Mouse (Mus musculus) forebrain, embryonic 12.5 days (tissue): ENCODE results near the gene Zcchc9. TPM values are rescaled to one million over a fixed set of nuclear protein-coding genes. Genes with fewer than 3 reads are reported as not detected.
A peak's percentile ranks its signal among the peaks of the same experiment; 100 is the strongest.
"Not testable (repeated sequence)": the region's sequence is repeated elsewhere in the genome, so short reads cannot be mapped to it uniquely, and the experiment has no call there.

ENCODE experiments used
- ATAC-seq: fragments of 200-750 bp; cut with Nextera tagmentation; 2 replicates; pipeline ENCODE4 v1.8.0; 2017; ENCODE audit warnings: moderate TSS enrichment; ENCODE audit not compliant: low FRiP score
- H3K27ac ChIP-seq: fragments of 300-500 bp; sonication (generic); 2 replicates; pipeline ENCODE4 v1.5.1; 2016; ENCODE audit warnings: mild to moderate bottlenecking
- H3K27me3 ChIP-seq: fragments of 300-500 bp; sonication (generic); 2 replicates; pipeline ENCODE4 v1.6.1; 2016; ENCODE audit warnings: mild to moderate bottlenecking
- H3K36me3 ChIP-seq: fragments of 300-500 bp; sonication (generic); replicated peaks from 2 replicates; pipeline ENCODE4 v1.6.1; 2016; ENCODE audit warnings: mild to moderate bottlenecking
- H3K4me1 ChIP-seq: fragments of 300-500 bp; sonication (generic); 2 replicates; pipeline ENCODE4 v1.6.1; 2016
- H3K4me2 ChIP-seq: fragments of 300-500 bp; sonication (generic); 2 replicates; pipeline ENCODE4 v1.6.1; 2016; ENCODE audit warnings: mild to moderate bottlenecking, moderate library complexity
- H3K4me3 ChIP-seq: fragments of 300-500 bp; sonication (generic); replicated peaks from 2 replicates; pipeline ENCODE4 v1.5.1; 2016; ENCODE audit warnings: mild to moderate bottlenecking
- H3K9ac ChIP-seq: fragments of 300-500 bp; sonication (generic); 2 replicates; pipeline ENCODE4 v1.6.1; 2016; ENCODE audit warnings: mild to moderate bottlenecking
- H3K9me3 ChIP-seq: fragments of 300-500 bp; sonication (generic); 2 replicates; pipeline ENCODE4 v1.6.1; 2016
- WGBS: fragments of 180-500 bp; shearing (Covaris S2); methylation state at CpG from one replicate; pipeline ENCODE4 v1.1.7; 2016; 5-methylcytosine and 5-hydroxymethylcytosine counted together
- polyA plus RNA-seq: library from polyadenylated mRNA; unstranded; fragments of >200 nt; fragmentation: Nextera tagmentation; extraction: Ambion mirVana; gene quantifications from 2 replicates; pipeline ENCODE4 v1.2.1, GENCODE M21; 2016

Gene Zcchc9
- polyA plus RNA-seq, 1 experiment from 2014 or later, result 28.8 TPM

DNA sequence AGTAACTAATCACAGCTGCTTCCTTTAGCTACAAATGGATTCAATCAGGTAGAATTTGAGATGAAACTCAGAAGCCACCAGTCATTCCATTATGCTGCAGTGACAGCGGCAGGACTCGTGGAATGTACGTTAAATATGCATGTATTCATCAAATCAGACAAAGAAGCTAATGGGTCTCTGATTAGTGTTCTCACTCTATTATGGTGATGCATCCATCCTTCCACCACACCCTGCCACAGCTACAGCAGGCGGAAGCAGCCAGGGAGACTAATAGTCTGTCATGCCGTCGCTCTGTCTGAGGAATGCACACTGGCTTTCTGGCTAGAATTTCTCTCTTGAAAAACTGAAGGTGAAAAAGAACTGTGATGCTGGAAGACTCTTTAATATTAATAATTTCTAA is 11.5 kb downstream of the Zcchc9 start:
- H3K27ac ChIP-seq, result no peak overlapping the region
- H3K27me3 ChIP-seq, result no peaks in the 10 kb centered on the region
- no peak overlapping the region for H3K9ac ChIP-seq
- H3K9me3 ChIP-seq, result no peaks in the 10 kb centered on the region
- 75% methylated on average over 6 of the region's 6 CpGs for WGBS
- H3K36me3 ChIP-seq, result peaks cover 70% of the 10 kb centered on the region
- peak; percentile 49; the same call in 1 of the 2 replicates for ATAC-seq
- no peaks in the 10 kb centered on the region for H3K4me1 ChIP-seq
- no peak overlapping the region for H3K4me2 ChIP-seq
- H3K4me3 ChIP-seq, result no peak overlapping the region

DNA sequence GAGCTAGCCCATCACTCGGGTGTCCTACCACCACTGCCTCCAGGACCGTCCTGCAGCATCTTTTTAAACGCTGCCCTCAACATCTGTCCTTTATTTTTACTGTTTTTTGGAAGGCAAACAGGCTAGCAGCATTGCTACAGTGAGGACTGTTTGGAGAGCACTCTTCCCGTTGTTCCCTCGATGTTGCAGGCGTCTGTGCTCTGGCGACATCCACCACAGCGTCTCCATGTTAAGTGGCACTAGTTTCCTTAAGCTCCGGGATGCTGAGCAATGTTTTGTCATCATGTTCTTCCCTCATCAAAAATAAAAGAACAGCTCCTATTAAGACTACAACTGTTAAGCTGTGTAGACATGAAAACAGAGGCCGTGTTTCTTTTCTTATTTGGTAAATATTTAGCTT is 11.9 kb downstream of the Zcchc9 start:
- Histone ChIP-seq H3K9me3 (no peaks in the 10 kb centered on the region), H3K27ac (no peak overlapping the region), H3K27me3 (no peaks in the 10 kb centered on the region), H3K4me2 (no peak overlapping the region), H3K4me3 (no peak overlapping the region), H3K4me1 (no peaks in the 10 kb centered on the region), H3K9ac (no peak overlapping the region), H3K36me3 (peaks cover 66% of the 10 kb centered on the region)
- no peak for ATAC-seq
- 90% methylated on average over 10 of the region's 10 CpGs for WGBS

DNA sequence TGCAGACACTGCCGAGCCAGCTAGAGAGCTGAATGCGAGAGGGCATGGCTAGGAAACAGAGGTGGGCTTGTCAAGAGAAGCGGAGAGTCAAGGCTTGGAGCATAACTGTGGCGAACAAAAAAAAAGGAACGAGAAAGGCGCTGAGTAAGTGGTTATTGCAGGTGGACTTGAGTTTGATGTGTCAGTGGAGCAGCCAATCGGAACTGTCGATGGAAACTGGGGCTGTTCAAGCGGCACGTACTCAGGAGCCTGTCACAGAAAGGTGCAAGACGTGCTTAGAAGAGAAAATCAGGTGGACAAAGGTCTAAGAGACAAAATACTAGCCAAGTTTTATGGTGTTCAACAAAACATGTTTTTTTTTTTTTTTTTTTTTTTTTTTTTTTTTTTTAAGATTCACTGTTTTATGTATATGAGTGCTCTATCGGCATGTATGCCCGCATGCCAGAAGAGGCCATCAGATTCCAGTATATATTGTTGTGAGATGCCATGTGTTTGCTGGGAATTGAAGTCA is 12.5 kb downstream of the Zcchc9 start:
- no peaks in the 10 kb centered on the region for H3K9me3 ChIP-seq
- no peak overlapping the region for H3K9ac ChIP-seq
- no peak overlapping the region for H3K4me2 ChIP-seq
- no peaks in the 10 kb centered on the region for H3K4me1 ChIP-seq
- H3K27me3 ChIP-seq, result no peaks in the 10 kb centered on the region
- H3K4me3 ChIP-seq, result no peak overlapping the region
- H3K36me3 ChIP-seq, result peaks cover 60% of the 10 kb centered on the region
- H3K27ac ChIP-seq, result no peak overlapping the region
- ATAC-seq, result no peak
- WGBS, result 97% methylated on average over 13 of the region's 13 CpGs

DNA sequence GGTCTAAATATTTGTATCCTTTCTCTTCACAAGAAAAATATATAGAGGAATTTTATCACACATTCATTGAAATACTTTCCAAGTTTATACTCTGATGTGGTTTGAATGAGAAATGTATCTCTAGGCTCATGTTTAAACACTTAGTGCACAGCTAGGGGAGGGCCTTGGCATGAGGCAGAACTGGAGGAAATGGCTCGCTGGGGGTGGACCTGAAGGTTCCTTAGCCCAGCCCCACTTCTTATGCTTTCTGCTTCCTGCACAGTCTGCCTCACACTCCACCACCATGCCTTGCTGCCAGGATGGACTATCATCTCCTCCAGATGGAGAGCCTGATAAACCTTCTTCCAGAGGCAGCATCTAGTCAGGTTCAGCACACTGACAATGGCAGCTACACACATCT is 15.5 kb downstream of the Zcchc9 start:
- no peak overlapping the region for H3K4me3 ChIP-seq
- H3K9ac ChIP-seq, result no peak overlapping the region
- no peak overlapping the region for H3K27ac ChIP-seq
- no peaks in the 10 kb centered on the region for H3K9me3 ChIP-seq
- 81% methylated on average over 1 of the region's 1 CpGs for WGBS
- no peaks in the 10 kb centered on the region for H3K4me1 ChIP-seq
- no peak for ATAC-seq
- no peak overlapping the region for H3K4me2 ChIP-seq
- H3K36me3 ChIP-seq, result peaks cover 31% of the 10 kb centered on the region
- H3K27me3 ChIP-seq, result no peaks in the 10 kb centered on the region

DNA sequence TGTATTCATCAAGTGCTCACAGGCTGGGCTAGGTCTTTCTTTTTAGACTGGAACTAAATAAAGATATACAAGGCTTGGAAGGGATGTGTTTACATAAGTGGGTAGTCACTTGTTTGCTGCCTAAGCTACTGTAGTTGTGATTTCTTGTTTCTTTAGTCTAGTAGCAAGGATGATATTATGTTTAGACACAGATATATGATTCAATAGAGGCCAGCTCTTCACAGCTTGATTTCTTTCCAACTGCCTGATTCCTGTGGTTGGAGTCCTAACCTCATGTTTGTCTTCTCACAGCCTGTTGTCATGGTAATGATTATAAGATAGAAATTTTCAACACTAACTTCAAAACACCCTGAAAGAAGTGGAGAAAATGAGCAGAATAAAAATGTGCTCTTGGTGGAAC is 27.6 kb downstream of the Zcchc9 start:
- no peak overlapping the region for H3K4me3 ChIP-seq

DNA sequence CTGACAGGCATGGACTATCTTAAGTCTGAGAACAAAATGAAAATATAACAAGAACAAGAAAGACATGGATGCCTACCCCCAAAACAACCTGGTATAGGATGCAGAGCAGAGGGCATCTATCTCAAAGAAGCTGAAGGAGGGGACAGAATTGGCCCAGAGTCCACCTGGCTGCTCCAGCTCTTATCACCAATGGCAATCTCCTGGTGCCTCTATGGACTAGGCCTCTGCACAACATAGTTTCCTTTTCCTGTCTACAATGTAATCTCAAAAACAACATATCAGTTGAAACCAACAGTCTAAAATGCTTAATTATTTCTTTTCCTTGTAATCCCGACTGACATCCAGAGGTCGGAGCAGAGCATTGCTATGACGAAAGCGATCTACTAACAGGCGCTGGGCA is 29.4 kb downstream of the Zcchc9 start:
- Histone ChIP-seq H3K27me3 (no peaks in the 10 kb centered on the region), H3K36me3 (no peaks in the 10 kb centered on the region), H3K4me1 (no peaks in the 10 kb centered on the region), H3K4me3 (no peak overlapping the region), H3K9me3 (no peaks in the 10 kb centered on the region), H3K4me2 (no peak overlapping the region), H3K9ac (no peak overlapping the region), H3K27ac (no peak overlapping the region)
- 92% methylated on average over 5 of the region's 5 CpGs for WGBS
- no peak for ATAC-seq

More for the DNA sequence above, 27.6 kb downstream of the Zcchc9 start:
- Histone ChIP-seq H3K9me3 (no peaks in the 10 kb centered on the region), H3K36me3 (no peaks in the 10 kb centered on the region), H3K4me1 (no peaks in the 10 kb centered on the region), H3K27me3 (no peaks in the 10 kb centered on the region), H3K9ac (no peak overlapping the region), H3K4me2 (no peak overlapping the region), H3K27ac (no peak overlapping the region)
- ATAC-seq, result no peak

DNA sequence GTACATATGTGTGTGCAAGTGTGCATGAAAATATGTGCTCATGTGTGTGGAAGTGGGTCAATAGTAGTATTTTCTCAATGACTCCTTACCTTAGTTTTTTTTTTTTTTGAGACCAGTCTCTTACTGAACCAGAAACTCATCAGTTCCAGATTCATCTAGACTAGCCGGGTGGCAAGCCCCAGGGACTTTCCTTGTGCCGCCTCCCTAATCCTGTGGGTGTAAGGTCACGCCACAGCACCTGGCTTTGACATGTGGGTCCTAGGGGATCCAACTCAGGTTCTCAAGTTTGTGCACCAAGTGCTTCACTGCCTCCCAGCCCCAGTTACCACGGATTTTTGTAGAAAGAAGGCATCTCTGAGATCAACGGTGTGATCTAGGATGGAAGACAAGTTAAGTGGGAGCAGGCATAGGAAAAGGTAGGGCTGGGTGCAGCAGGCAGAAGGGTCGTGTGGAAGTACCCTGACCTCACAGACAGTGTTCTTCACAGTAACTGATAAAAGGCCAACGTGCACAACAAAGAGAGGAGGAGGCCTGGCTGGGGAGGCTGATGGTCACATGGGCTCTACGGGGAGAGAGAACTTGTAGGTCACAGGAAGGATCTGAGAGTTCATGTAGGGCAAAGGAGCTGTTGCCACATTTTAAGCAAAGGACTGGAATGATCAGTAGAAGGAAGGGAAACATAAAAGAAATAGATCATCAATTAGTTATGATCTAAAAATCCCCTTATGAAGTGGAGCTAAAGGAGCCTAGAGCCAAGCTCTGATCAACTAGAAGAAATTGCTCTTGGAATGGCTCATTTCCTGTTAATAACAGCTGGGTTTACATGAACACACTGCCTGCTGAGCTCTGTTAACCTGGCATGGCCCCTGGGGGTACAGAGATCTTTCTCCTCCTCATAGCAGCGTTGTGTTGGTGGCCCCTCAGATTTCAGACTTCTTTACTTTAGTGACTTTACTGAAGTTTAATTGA is 38.5 kb downstream of the Zcchc9 start:
- Histone ChIP-seq H3K27ac (no peak overlapping the region), H3K4me2 (no peak overlapping the region), H3K27me3 (no peaks in the 10 kb centered on the region), H3K9ac (no peak overlapping the region), H3K9me3 (no peaks in the 10 kb centered on the region), H3K36me3 (no peaks in the 10 kb centered on the region), H3K4me1 (no peaks in the 10 kb centered on the region), H3K4me3 (no peak overlapping the region)
- ATAC-seq, result no peak
- 82% methylated on average over 9 of the region's 9 CpGs for WGBS

DNA sequence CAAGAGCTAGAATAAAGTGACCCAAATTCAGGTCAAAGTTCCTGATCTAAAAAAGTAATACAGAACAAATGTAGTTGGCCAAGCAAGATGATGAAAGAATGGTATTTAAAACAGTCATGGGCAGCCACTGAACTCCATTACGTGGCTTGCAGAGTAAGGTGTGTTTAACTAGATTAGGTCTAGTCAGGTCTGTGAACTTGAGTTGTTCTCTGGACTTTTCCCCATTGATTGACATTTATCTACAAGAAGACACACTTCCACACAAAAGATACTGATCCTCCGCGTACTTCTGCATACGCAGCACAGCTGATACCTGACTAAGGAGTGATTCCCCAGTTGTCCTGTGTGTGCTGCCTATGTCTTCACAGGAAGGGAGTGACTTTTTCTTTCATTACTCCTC is 41.9 kb downstream of the Zcchc9 start:
- no peak overlapping the region for H3K4me2 ChIP-seq
- H3K27me3 ChIP-seq, result no peaks in the 10 kb centered on the region
- no peak overlapping the region for H3K27ac ChIP-seq
- H3K4me1 ChIP-seq, result no peaks in the 10 kb centered on the region
- no peak overlapping the region for H3K9ac ChIP-seq
- no peak for ATAC-seq
- H3K4me3 ChIP-seq, result no peak overlapping the region
- H3K9me3 ChIP-seq, result no peaks in the 10 kb centered on the region
- no peaks in the 10 kb centered on the region for H3K36me3 ChIP-seq
- 92% methylated on average over 4 of the region's 4 CpGs for WGBS

DNA sequence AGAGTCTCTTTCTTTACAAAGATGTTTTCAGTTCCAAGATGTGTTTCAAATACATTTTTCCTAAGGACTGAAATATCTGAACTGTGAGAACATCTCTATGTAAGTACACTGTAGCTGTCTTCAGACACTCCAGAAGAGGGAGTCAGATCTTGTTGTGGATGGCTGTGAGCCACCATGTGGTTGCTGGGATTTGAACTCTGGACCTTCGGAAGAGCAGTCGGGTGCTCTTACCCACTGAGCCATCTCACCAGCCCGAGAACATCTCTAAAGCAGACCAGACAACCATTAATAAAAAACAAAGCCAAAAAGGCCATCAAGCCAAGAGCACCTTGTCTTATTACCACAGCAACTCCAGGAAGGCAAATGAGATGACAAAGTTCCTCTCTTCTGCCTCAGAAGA is 43.9 kb downstream of the Zcchc9 start:
- not testable (repeated sequence) for H3K27me3 ChIP-seq, ATAC-seq, H3K27ac ChIP-seq, H3K36me3 ChIP-seq, H3K4me1 ChIP-seq, H3K4me3 ChIP-seq, H3K9me3 ChIP-seq, H3K4me2 ChIP-seq, H3K9ac ChIP-seq
- WGBS, result 92% methylated on average over 3 of the region's 3 CpGs

DNA sequence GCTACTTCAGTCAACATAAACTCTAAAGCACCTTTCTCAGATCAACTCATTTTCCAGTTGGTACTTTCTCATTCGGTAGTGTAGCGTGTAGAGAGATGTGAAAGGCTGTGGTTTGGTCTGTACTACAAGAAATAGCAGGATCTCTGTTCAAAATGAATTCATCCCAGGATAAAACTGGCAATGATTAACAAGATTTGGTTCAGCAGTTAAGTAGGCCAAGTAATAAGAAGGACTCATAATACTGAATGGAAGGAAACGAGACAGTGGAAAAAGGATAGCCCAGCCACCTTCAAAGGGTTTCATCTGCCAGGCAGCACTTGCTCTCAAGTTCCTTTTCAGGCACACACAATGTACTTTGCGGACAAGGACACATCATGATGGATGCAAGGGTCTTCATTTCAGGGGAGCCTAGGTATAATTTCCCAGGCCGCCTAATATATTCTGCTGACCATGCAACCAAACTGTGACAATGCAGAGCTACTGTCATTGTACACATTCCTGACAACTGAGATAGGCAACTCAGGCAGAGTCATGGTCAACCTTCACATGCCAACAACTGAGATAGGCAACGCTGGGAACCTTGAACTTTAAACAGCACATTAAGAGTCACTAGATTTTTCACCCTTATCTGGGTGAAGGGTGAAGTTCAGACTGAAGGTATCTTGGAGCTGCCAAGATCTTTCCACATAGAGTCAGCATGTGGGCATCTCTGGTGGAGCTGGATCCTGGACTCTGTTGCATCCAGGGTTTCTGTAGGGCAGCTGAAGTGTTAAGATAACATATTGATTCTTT is 45.7 kb downstream of the Zcchc9 start:
- 95% methylated on average over 6 of the region's 6 CpGs for WGBS
- H3K4me3 ChIP-seq, result no peak overlapping the region
- no peak overlapping the region for H3K4me2 ChIP-seq
- H3K27me3 ChIP-seq, result no peaks in the 10 kb centered on the region
- ATAC-seq, result no peak
- H3K9ac ChIP-seq, result no peak overlapping the region
- H3K27ac ChIP-seq, result no peak overlapping the region
- H3K36me3 ChIP-seq, result no peaks in the 10 kb centered on the region
- no peaks in the 10 kb centered on the region for H3K4me1 ChIP-seq
- no peaks in the 10 kb centered on the region for H3K9me3 ChIP-seq

DNA sequence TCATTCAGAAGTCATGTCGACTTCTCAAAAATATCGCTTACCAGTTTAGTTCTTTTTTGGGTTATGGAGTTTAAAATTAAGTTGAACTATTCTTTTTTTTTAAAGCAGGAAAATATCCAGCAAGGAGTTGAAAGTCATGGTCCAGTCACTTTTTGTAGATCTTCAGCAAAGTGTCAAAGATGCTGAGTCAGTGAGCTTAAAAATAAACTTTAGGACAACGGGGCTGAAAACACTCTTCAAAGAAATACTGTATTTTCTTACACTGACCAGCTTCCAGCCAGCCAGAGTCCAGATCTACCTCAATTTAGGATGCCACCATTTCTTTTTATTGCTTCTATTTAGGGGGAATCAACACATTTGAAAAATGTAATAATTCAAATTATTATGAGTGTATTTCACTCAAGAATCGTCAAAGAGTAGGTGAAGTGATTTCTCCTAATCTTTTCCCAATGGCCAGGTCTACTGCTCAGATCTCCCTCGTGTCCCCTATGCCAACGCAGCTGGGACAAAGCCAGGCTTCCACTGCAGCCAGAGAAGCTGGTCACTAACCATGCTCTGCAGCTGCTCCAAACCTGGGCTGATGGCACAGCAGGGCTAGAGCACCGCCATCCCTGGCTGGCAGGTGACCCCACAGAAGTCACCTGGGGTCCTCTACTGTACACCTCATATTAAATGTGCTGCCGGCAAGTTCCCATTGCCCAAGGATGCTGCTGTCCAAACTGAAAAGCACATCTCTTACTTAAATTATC is 47.0 kb downstream of the Zcchc9 start:
- Histone ChIP-seq H3K9ac (no peak overlapping the region), H3K4me3 (no peak overlapping the region), H3K36me3 (no peaks in the 10 kb centered on the region), H3K4me1 (no peaks in the 10 kb centered on the region), H3K27me3 (no peaks in the 10 kb centered on the region), H3K4me2 (no peak overlapping the region), H3K27ac (no peak overlapping the region), H3K9me3 (no peaks in the 10 kb centered on the region)
- 93% methylated on average over 8 of the region's 8 CpGs for whole genome bisulfite sequencing
- no peak for ATAC-seq

DNA sequence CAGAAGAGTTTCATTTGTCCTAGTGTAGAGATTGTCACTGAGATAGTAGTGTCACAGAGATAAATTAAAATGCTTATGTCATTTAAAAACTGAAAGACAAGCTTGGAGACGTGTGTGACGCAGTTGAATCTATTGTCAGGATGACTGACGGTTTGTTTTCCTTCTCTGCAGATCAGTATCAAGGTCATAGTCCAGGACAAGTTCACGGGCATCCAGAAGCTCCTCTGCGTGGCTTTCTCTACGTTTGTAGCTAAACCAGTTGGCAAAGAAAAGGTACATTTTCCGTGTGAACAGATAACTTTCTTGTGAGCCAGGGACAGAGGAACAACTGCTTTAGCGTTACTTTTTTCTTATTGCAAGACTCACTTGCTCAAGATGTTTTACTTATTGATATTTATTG is 47.7 kb downstream of the Zcchc9 start:
- no peak for ATAC-seq
- Histone ChIP-seq H3K36me3 (no peaks in the 10 kb centered on the region), H3K4me3 (no peak overlapping the region), H3K4me1 (no peaks in the 10 kb centered on the region), H3K4me2 (no peak overlapping the region), H3K27me3 (no peaks in the 10 kb centered on the region), H3K9ac (no peak overlapping the region), H3K27ac (no peak overlapping the region), H3K9me3 (no peaks in the 10 kb centered on the region)
- WGBS, result 73% methylated on average over 8 of the region's 8 CpGs
